Mouse (Mus musculus) embryonic facial prominence, embryonic 14.5 days (tissue): ENCODE measurements around the gene Ttc7. TPM values are rescaled to one million over a fixed set of nuclear protein-coding genes. Genes with fewer than 3 reads are reported as not detected.

Experiments used
- ATAC-seq: fragments of 200-750 bp; cut with Nextera tagmentation; 2 replicates; pipeline ENCODE4 v1.8.0; 2017; ENCODE audit warnings: low read depth, moderate number of reproducible peaks, moderate TSS enrichment
- DNase-seq: peaks from one replicate; pipeline ENCODE4 v3.0.0-alpha.2; 2015; ENCODE audit warnings: low spot score
- H3K27ac ChIP-seq: fragments of 300-500 bp; sonication (generic); replicated peaks from 2 replicates; pipeline ENCODE4 v1.5.1; 2014; ENCODE audit warnings: low read depth, mild to moderate bottlenecking, low read length, moderate library complexity
- H3K27me3 ChIP-seq: fragments of 300-500 bp; sonication (generic); replicated peaks from 2 replicates; pipeline ENCODE4 v1.6.1; 2014; ENCODE audit warnings: low read length; ENCODE audit not compliant: control insufficient read depth, insufficient read depth
- H3K36me3 ChIP-seq: fragments of 300-500 bp; sonication (generic); 2 replicates; pipeline ENCODE4 v1.6.1; 2014; ENCODE audit warnings: low read length, mixed read lengths; ENCODE audit not compliant: control insufficient read depth, insufficient read depth
- H3K4me1 ChIP-seq: fragments of 300-500 bp; sonication (generic); 2 replicates; pipeline ENCODE4 v1.6.1; 2014; ENCODE audit warnings: antibody characterized with exemption, low read length; ENCODE audit not compliant: control insufficient read depth, insufficient read depth
- H3K4me2 ChIP-seq: fragments of 300-500 bp; sonication (generic); 2 replicates; pipeline ENCODE4 v1.6.1; 2014; ENCODE audit warnings: low read depth, mild to moderate bottlenecking, low read length, moderate library complexity, mixed read lengths
- H3K4me3 ChIP-seq: fragments of 300-500 bp; sonication (generic); 2 replicates; pipeline ENCODE4 v1.5.1; 2014; ENCODE audit warnings: low read depth, mild to moderate bottlenecking, low read length
- H3K9ac ChIP-seq: fragments of 300-500 bp; sonication (generic); 2 replicates; pipeline ENCODE4 v1.6.1; 2014; ENCODE audit warnings: low read depth, mild to moderate bottlenecking, low read length, moderate library complexity, mixed read lengths
- H3K9me3 ChIP-seq: fragments of 300-500 bp; sonication (generic); 2 replicates; pipeline ENCODE4 v1.6.1; 2016; ENCODE audit warnings: low read length; ENCODE audit not compliant: control insufficient read depth
- WGBS: fragments of 180-500 bp; shearing (Covaris S2); extraction: QIAGEN DNeasy Blood & Tissue Kit; methylation state at CpG from one replicate; pipeline ENCODE4 v1.1.7; 2014; 5-methylcytosine and 5-hydroxymethylcytosine counted together
- polyA plus RNA-seq: library from polyadenylated mRNA; unstranded; fragments of >200 nt; fragmentation: Nextera tagmentation; extraction: Ambion mirVana; gene quantifications from 2 replicates; pipeline ENCODE4 v1.2.1, GENCODE M21; 2014

Ttc7 gene
- polyA plus RNA-seq, 1 experiment from 2014 or later: 10.2 TPM

- WGBS: 52% methylated on average over 18 of the region's 18 CpGs
- no peaks in the 10 kb centered on the region for H3K27me3 ChIP-seq
These were observed 62.0 kb downstream of the Ttc7 start for GRCm38 (mm10) chr17:87344441-87345251.

GRCm38 (mm10) chr17:87345252-87345593 is 62.5 kb downstream of the Ttc7 start:
- Histone ChIP-seq H3K4me3 (no peak overlapping the region), H3K9me3 (no peaks in the 10 kb centered on the region), H3K36me3 (no peaks in the 10 kb centered on the region), H3K9ac (no peak overlapping the region), H3K27me3 (no peaks in the 10 kb centered on the region), H3K27ac (no peak overlapping the region), H3K4me1 (peaks cover 1% of the 10 kb centered on the region; the same call in 1 of the 2 replicates), H3K4me2 (no peak overlapping the region)
- no peak for DNase-seq
- no peak for ATAC-seq
- 28% methylated on average over 4 of the region's 4 CpGs for WGBS

More at GRCm38 (mm10) chr17:87344441-87345251, 62.0 kb downstream of the Ttc7 start:
- no peak for DNase-seq
- Histone ChIP-seq H3K4me1 (no peaks in the 10 kb centered on the region), H3K9me3 (no peaks in the 10 kb centered on the region), H3K9ac (no peak overlapping the region), H3K4me3 (no peak overlapping the region), H3K36me3 (no peaks in the 10 kb centered on the region), H3K4me2 (no peak overlapping the region), H3K27ac (no peak overlapping the region)
- no peak for ATAC-seq

GRCm38 (mm10) chr17:87348353-87348752 is 65.7 kb downstream of the Ttc7 start:
- peaks cover 27% of the 10 kb centered on the region for H3K4me1 ChIP-seq
- H3K27me3 ChIP-seq: no peaks in the 10 kb centered on the region
- H3K4me2 ChIP-seq: no peak overlapping the region
- WGBS: 41% methylated on average over 9 of the region's 9 CpGs
- no peak overlapping the region for H3K4me3 ChIP-seq
- no peak for ATAC-seq
- H3K9ac ChIP-seq: no peak overlapping the region
- no peaks in the 10 kb centered on the region for H3K9me3 ChIP-seq
- no peak overlapping the region for H3K27ac ChIP-seq
- no peaks in the 10 kb centered on the region for H3K36me3 ChIP-seq
- no peak for DNase-seq

GRCm38 (mm10) chr17:87349069-87349468 is 66.4 kb downstream of the Ttc7 start:
- DNase-seq (no peak), ATAC-seq (no peak)
- no peak overlapping the region for H3K9ac ChIP-seq
- no peak overlapping the region for H3K4me2 ChIP-seq
- WGBS: 28% methylated on average over 9 of the region's 9 CpGs
- H3K4me1 ChIP-seq: peaks cover 27% of the 10 kb centered on the region
- no peaks in the 10 kb centered on the region for H3K36me3 ChIP-seq
- H3K9me3 ChIP-seq: no peaks in the 10 kb centered on the region
- H3K27me3 ChIP-seq: no peaks in the 10 kb centered on the region
- H3K4me3 ChIP-seq: no peak overlapping the region
- H3K27ac ChIP-seq: no peak overlapping the region

GRCm38 (mm10) chr17:87349575-87349974 is 66.9 kb downstream of the Ttc7 start:
- Histone ChIP-seq H3K27me3 (no peaks in the 10 kb centered on the region), H3K9me3 (no peaks in the 10 kb centered on the region), H3K27ac (no peak overlapping the region), H3K4me3 (no peak overlapping the region), H3K36me3 (no peaks in the 10 kb centered on the region), H3K9ac (no peak overlapping the region), H3K4me2 (no peak overlapping the region), H3K4me1 (peaks cover 27% of the 10 kb centered on the region)
- ATAC-seq (no peak), DNase-seq (no peak)
- 79% methylated on average over 9 of the region's 9 CpGs for WGBS

GRCm38 (mm10) chr17:87350471-87351240 is 68.0 kb downstream of the Ttc7 start:
- WGBS: 27% methylated on average over 13 of the region's 13 CpGs
- no peaks in the 10 kb centered on the region for H3K36me3 ChIP-seq
- H3K27me3 ChIP-seq: no peaks in the 10 kb centered on the region
- no peaks in the 10 kb centered on the region for H3K9me3 ChIP-seq
- ATAC-seq (peak; percentile 77), DNase-seq (peak; percentile 75)
- peak overlapping the region; percentile 31; the same call in 1 of the 2 replicates for H3K9ac ChIP-seq
- no peak overlapping the region for H3K4me2 ChIP-seq
- H3K4me3 ChIP-seq: no peak overlapping the region
- peaks cover 27% of the 10 kb centered on the region for H3K4me1 ChIP-seq
- H3K27ac ChIP-seq: peak overlapping the region; percentile 75

- Histone ChIP-seq H3K36me3 (no peaks in the 10 kb centered on the region), H3K9me3 (no peaks in the 10 kb centered on the region), H3K4me1 (peaks cover 27% of the 10 kb centered on the region), H3K4me3 (no peak overlapping the region), H3K4me2 (no peak overlapping the region), H3K27ac (peak overlapping the region; percentile 75), H3K9ac (peak overlapping the region; percentile 31; the same call in 1 of the 2 replicates), H3K27me3 (no peaks in the 10 kb centered on the region)
- DNase-seq (peak; percentile 73), ATAC-seq (peak; percentile 34)
- 28% methylated on average over 20 of the region's 20 CpGs for WGBS
These were observed 68.8 kb downstream of the Ttc7 start for GRCm38 (mm10) chr17:87351241-87352105.
